Mouse (Mus musculus): Measurements from ENCODE around the gene Zfp61.

GRCm38 (mm10) chr7:24343701-24344272 is 42.8 kb upstream of the Zfp61 start:
- TF ChIP-seq CTCF (IDR thresholded peaks at IDR 0.05 in 2 of 3, conservative IDR thresholded peaks at IDR 0.05 in 1 of 3; ENCODE audit: control insufficient read depth in 1 of 3, insufficient read depth in 1 of 3, low read depth in 2 of 3, low read length in 3 of 3, poor library complexity in 1 of 3, severe bottlenecking in 1 of 3) (no peak), ZC3H11A (IDR thresholded peaks at IDR 0.05; ENCODE audit: low read depth, low read length) (no peak), TCF12 (IDR thresholded peaks at IDR 0.05; ENCODE audit: low read depth, low read length) (no peak)
